Mouse (Mus musculus) myocyte (in vitro differentiated cells): Measurements from ENCODE around the gene Coro2b. TPM values are rescaled to one million over a fixed set of nuclear protein-coding genes. Genes with fewer than 3 reads are reported as not detected.
A peak's percentile ranks its signal among the peaks of the same experiment; 100 is the strongest.

Source experiments
- H3K27me3 ChIP-seq: one replicate; pipeline ENCODE4 v1.6.1; 2011; ENCODE audit not compliant: control insufficient read depth, insufficient read depth, insufficient read length
- H3K36me3 ChIP-seq: one replicate; pipeline ENCODE4 v1.6.1; 2011; ENCODE audit not compliant: control insufficient read depth, insufficient read depth
- H3K4me2 ChIP-seq: one replicate; pipeline ENCODE4 v1.6.1; 2011; ENCODE audit warnings: low read depth, control low read depth
- H3K4me3 ChIP-seq: one replicate; pipeline ENCODE4 v1.5.1; 2011; ENCODE audit warnings: mild to moderate bottlenecking, control low read depth, moderate library complexity
- H3K79me2 ChIP-seq: one replicate; pipeline ENCODE4 v1.6.1; 2011; ENCODE audit not compliant: control insufficient read depth, insufficient read depth
- H3ac ChIP-seq: one replicate; pipeline ENCODE4 v1.6.1; 2011; ENCODE audit not compliant: control insufficient read depth, insufficient read length
- CEBPB ChIP-seq: IDR thresholded peaks from 2 replicates; pipeline ENCODE4 v1.6.1; 2011; ENCODE audit warnings: mild to moderate bottlenecking, moderate library complexity; ENCODE audit not compliant: poor library complexity, insufficient read depth, severe bottlenecking
- E2F4 ChIP-seq: IDR thresholded peaks from one replicate; pipeline ENCODE4 v1.6.1; 2011; ENCODE audit warnings: mild to moderate bottlenecking, control low read depth, moderate library complexity; ENCODE audit not compliant: insufficient read depth
- MAX ChIP-seq: IDR thresholded peaks from one replicate; pipeline ENCODE4 v1.6.1; 2011; ENCODE audit warnings: low read depth, mild to moderate bottlenecking, control low read depth
- MYOD1 ChIP-seq, 3 experiments: IDR thresholded peaks; one replicate each; pipeline ENCODE4 v1.6.1; 2011; ENCODE audit warnings: control low read depth in 2 of 3, low read depth in 2 of 3, mild to moderate bottlenecking in 2 of 3, moderate library complexity in 1 of 3; ENCODE audit not compliant: insufficient read length in 2 of 3, control insufficient read depth in 1 of 3
- MYOG ChIP-seq, 3 experiments: IDR thresholded peaks; one replicate each; pipeline ENCODE4 v1.6.1; 2011; ENCODE audit warnings: control low read depth in 2 of 3, low read depth in 2 of 3, mild to moderate bottlenecking in 2 of 3; ENCODE audit not compliant: insufficient read length in 2 of 3, control insufficient read depth in 1 of 3, insufficient read depth in 1 of 3
- POLR2A ChIP-seq: IDR thresholded peaks from one replicate; pipeline ENCODE4 v1.6.1; 2011; ENCODE audit warnings: low read depth, mild to moderate bottlenecking, control low read depth, moderate library complexity; ENCODE audit not compliant: insufficient read length
- POLR2AphosphoS2 ChIP-seq: IDR thresholded peaks from one replicate; pipeline ENCODE4 v1.6.1; 2011; ENCODE audit warnings: low read depth, control low read depth; ENCODE audit not compliant: insufficient read length
- REST ChIP-seq: IDR thresholded peaks from one replicate; pipeline ENCODE4 v1.6.1; 2011; ENCODE audit warnings: mild to moderate bottlenecking, control low read depth, moderate library complexity; ENCODE audit not compliant: insufficient read depth, insufficient read length
- SRF ChIP-seq: IDR thresholded peaks from one replicate; pipeline ENCODE4 v1.6.1; 2011; ENCODE audit warnings: low read depth; ENCODE audit not compliant: control insufficient read depth, insufficient read length
- TCF12 ChIP-seq: IDR thresholded peaks from one replicate; pipeline ENCODE4 v1.6.1; 2011; ENCODE audit warnings: mild to moderate bottlenecking, control low read depth; ENCODE audit not compliant: poor library complexity, insufficient read depth, severe bottlenecking
- TCF3 ChIP-seq: IDR thresholded peaks from one replicate; pipeline ENCODE4 v1.6.1; 2011; ENCODE audit warnings: low read depth, control low read depth; ENCODE audit not compliant: insufficient read length
- USF1 ChIP-seq: IDR thresholded peaks from one replicate; pipeline ENCODE4 v1.6.1; 2011; ENCODE audit warnings: low read depth, mild to moderate bottlenecking, control low read depth, moderate library complexity
- polyA plus RNA-seq: library from polyadenylated mRNA; unstranded; fragments of >200 nt; fragmentation: generic; extraction: Trizol; gene quantifications from one replicate; pipeline ENCODE4 v1.2.1, GENCODE M21; 2012; ENCODE audit warnings: missing spikeins

The Coro2b gene
- polyA plus RNA-seq, 1 experiment = 21.3 TPM

- Histone ChIP-seq H3K36me3 (no peaks in the 10 kb centered on the region), H3K27me3 (no peaks in the 10 kb centered on the region), H3K4me2 (peak overlapping the region; percentile 75), H3ac (no peak overlapping the region), H3K79me2 (peaks cover 25% of the 10 kb centered on the region), H3K4me3 (peak overlapping the region; percentile 30)
- TF ChIP-seq MAX = no peak
- TF ChIP-seq TCF12 = no peak
- TF ChIP-seq POLR2AphosphoS2 = no peak
- TF ChIP-seq E2F4 = no peak
- TF ChIP-seq POLR2A = no peak
- TF ChIP-seq CEBPB = no peak
- TF ChIP-seq MYOG (IDR thresholded peaks at IDR 0.05; ENCODE audit: control insufficient read depth in 1 of 3, insufficient read depth in 1 of 3, insufficient read length in 2 of 3, low read depth in 2 of 3) = no peak
- TF ChIP-seq REST = no peak
- no peak for TF ChIP-seq TCF3
- TF ChIP-seq SRF = no peak
- no peak for TF ChIP-seq USF1
- TF ChIP-seq MYOD1 (IDR thresholded peaks at IDR 0.05; ENCODE audit: control insufficient read depth in 1 of 3, insufficient read length in 2 of 3, low read depth in 2 of 3) = no peak
Observed at GRCm38 (mm10) chr9:62535566-62535965, 1.3 kb downstream of the Coro2b start.

- Histone ChIP-seq H3K27me3 (no peaks in the 10 kb centered on the region), H3K4me3 (no peak overlapping the region), H3K79me2 (peaks cover 30% of the 10 kb centered on the region), H3K4me2 (no peak overlapping the region), H3ac (no peak overlapping the region), H3K36me3 (no peaks in the 10 kb centered on the region)
- no peak for TF ChIP-seq MAX
Observed at GRCm38 (mm10) chr9:62534691-62535090, 2.2 kb downstream of the Coro2b start.

GRCm38 (mm10) chr9:62534158-62534557, 2.7 kb downstream of the Coro2b start:
- no peak overlapping the region for H3K4me3 ChIP-seq
- TF ChIP-seq TCF12 (no peak), MYOD1 (IDR thresholded peaks at IDR 0.05; ENCODE audit: control insufficient read depth in 1 of 3, insufficient read length in 2 of 3, low read depth in 2 of 3) (no peak), E2F4 (no peak), SRF (no peak), CEBPB (no peak), POLR2A (no peak), MYOG (IDR thresholded peaks at IDR 0.05; ENCODE audit: control insufficient read depth in 1 of 3, insufficient read depth in 1 of 3, insufficient read length in 2 of 3, low read depth in 2 of 3) (no peak)

GRCm38 (mm10) chr9:62532876-62533275, 4.0 kb downstream of the Coro2b start:
- Histone ChIP-seq H3K4me2 (peak overlapping the region; percentile 84), H3K4me3 (no peak overlapping the region), H3K79me2 (peaks cover 30% of the 10 kb centered on the region), H3K27me3 (no peaks in the 10 kb centered on the region), H3ac (no peak overlapping the region), H3K36me3 (no peaks in the 10 kb centered on the region)
- peak in 1 of 3 experiments; percentile 40 for TF ChIP-seq MYOG (IDR thresholded peaks at IDR 0.05; ENCODE audit: control insufficient read depth in 1 of 3, insufficient read depth in 1 of 3, insufficient read length in 2 of 3, low read depth in 2 of 3)
- TF ChIP-seq CEBPB = no peak
- peak in 1 of 3 experiments; percentile 17 for TF ChIP-seq MYOD1 (IDR thresholded peaks at IDR 0.05; ENCODE audit: control insufficient read depth in 1 of 3, insufficient read length in 2 of 3, low read depth in 2 of 3)
- TF ChIP-seq MAX = no peak

More at GRCm38 (mm10) chr9:62534158-62534557, 2.7 kb downstream of the Coro2b start:
- Histone ChIP-seq H3ac (no peak overlapping the region), H3K79me2 (peaks cover 30% of the 10 kb centered on the region), H3K36me3 (no peaks in the 10 kb centered on the region), H3K4me2 (no peak overlapping the region), H3K27me3 (no peaks in the 10 kb centered on the region)

GRCm38 (mm10) chr9:62531459-62532275, 5.2 kb downstream of the Coro2b start:
- H3K4me3 ChIP-seq = no peak overlapping the region
- H3K79me2 ChIP-seq = peaks cover 30% of the 10 kb centered on the region
- TF ChIP-seq CEBPB (peak; percentile 43; the same call in 1 of the 2 replicates), TCF3 (peak; percentile 87), MYOD1 (IDR thresholded peaks at IDR 0.05; ENCODE audit: control insufficient read depth in 1 of 3, insufficient read length in 2 of 3, low read depth in 2 of 3) (peak; percentile 69 to 98 (median 94)), REST (no peak), E2F4 (no peak), POLR2AphosphoS2 (no peak), POLR2A (peak; percentile 45), MAX (no peak), MYOG (IDR thresholded peaks at IDR 0.05; ENCODE audit: control insufficient read depth in 1 of 3, insufficient read depth in 1 of 3, insufficient read length in 2 of 3, low read depth in 2 of 3) (peak; percentile 86 to 98 (median 95)), USF1 (no peak), SRF (no peak), TCF12 (peak; percentile 66)
- H3K27me3 ChIP-seq = no peaks in the 10 kb centered on the region
- no peak overlapping the region for H3ac ChIP-seq
- peak overlapping the region; percentile 84 for H3K4me2 ChIP-seq
- H3K36me3 ChIP-seq = no peaks in the 10 kb centered on the region
